Mouse (Mus musculus) hindbrain, embryonic 12.5 days (tissue): Measurements from ENCODE around the gene Tbc1d17. TPM values are rescaled to one million over a fixed set of nuclear protein-coding genes. Genes with fewer than 3 reads are reported as not detected.
A peak's percentile ranks its signal among the peaks of the same experiment; 100 is the strongest.

Source experiments
- ATAC-seq: fragments of 200-750 bp; cut with Nextera tagmentation; 2 replicates; pipeline ENCODE4 v1.8.0; 2017; ENCODE audit warnings: moderate TSS enrichment; ENCODE audit not compliant: low FRiP score
- H3K27ac ChIP-seq: fragments of 300-500 bp; sonication (generic); 2 replicates; pipeline ENCODE4 v1.5.1; 2016; ENCODE audit warnings: mild to moderate bottlenecking
- H3K27me3 ChIP-seq: fragments of 300-500 bp; sonication (generic); 2 replicates; pipeline ENCODE4 v1.6.1; 2016; ENCODE audit warnings: mild to moderate bottlenecking
- H3K36me3 ChIP-seq: fragments of 300-500 bp; sonication (generic); 2 replicates; pipeline ENCODE4 v1.6.1; 2016; ENCODE audit warnings: mild to moderate bottlenecking
- H3K4me1 ChIP-seq: fragments of 300-500 bp; sonication (generic); 2 replicates; pipeline ENCODE4 v1.6.1; 2016
- H3K4me2 ChIP-seq: fragments of 300-500 bp; sonication (generic); replicated peaks from 2 replicates; pipeline ENCODE4 v1.6.1; 2016; ENCODE audit warnings: mild to moderate bottlenecking
- H3K4me3 ChIP-seq: fragments of 300-500 bp; sonication (generic); 2 replicates; pipeline ENCODE4 v1.5.1; 2016; ENCODE audit warnings: mild to moderate bottlenecking
- H3K9ac ChIP-seq: fragments of 300-500 bp; sonication (generic); 2 replicates; pipeline ENCODE4 v1.6.1; 2016; ENCODE audit warnings: mild to moderate bottlenecking, moderate library complexity
- H3K9me3 ChIP-seq: fragments of 300-500 bp; sonication (generic); replicated peaks from 2 replicates; pipeline ENCODE4 v1.6.1; 2016; ENCODE audit warnings: mild to moderate bottlenecking
- WGBS: fragments of 180-500 bp; shearing (Covaris S2); methylation state at CpG from one replicate; pipeline ENCODE4 v1.1.7; 2016; 5-methylcytosine and 5-hydroxymethylcytosine counted together
- polyA plus RNA-seq: library from polyadenylated mRNA; unstranded; fragments of >200 nt; fragmentation: Nextera tagmentation; extraction: Ambion mirVana; gene quantifications from 2 replicates; pipeline ENCODE4 v1.2.1, GENCODE M21; 2016

Gene Tbc1d17
- 103 and 110 TPM in 2 replicates for polyA plus RNA-seq

DNA sequence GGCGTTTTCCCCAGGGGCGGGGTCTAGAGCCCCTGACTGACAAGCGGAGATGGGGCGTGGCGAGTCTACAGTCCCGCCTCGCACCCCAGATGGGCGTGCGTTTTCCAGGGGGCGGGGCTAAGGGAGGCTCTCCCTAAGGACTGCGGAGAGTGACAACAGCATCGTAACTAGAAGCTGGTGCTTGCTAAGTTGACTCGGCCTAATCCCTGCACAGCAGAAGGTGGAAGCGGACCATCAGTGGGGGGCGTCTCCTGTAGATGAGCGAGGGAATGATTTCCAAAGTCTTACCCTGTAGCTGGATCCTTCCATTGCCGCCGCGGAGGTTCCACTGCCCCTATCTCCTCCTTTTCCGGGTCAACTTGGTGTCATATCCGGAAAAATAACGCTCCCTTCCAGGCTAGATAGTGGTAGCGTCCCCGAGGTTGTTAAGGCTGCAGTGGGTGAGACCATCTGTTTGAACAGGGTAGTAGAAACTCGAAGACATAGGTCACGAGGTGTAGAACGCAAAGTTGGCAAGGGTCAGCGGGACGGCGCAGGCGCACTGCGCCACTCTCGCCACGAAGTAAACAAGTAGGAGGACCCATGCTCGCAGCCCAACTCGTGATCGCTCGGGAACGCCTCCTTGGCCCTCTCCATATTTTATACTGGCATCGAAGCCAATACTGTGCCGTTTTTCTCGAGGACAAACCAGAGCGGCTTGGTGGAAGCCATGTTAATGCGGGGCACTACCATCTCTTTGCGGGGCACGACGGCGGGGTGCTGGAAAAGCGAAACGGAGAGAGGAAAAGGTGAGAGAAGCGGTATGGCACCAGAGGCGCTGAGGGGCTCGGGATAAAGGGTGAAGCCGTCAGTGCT is at the start of gene Tbc1d17, which contains the start of gene Akt1s1:
Gene Tbc1d17 (minus strand): TSS at position 519 of the 855 bp plus-strand sequence.
Gene Akt1s1 (plus strand): TSS at position 431 of the 855 bp plus-strand sequence.
- H3K9ac ChIP-seq = peak within 1 kb of the TSS; percentile 76
- H3K27me3 ChIP-seq = no peaks in the 10 kb centered on the region
- no peaks in the 10 kb centered on the region for H3K9me3 ChIP-seq
- under 1% methylated on average over 54 of the region's 54 CpGs for WGBS
- peak within 1 kb of the TSS; percentile 70 for H3K4me3 ChIP-seq
- peak within 1 kb of the TSS; percentile 78 for H3K4me2 ChIP-seq
- H3K36me3 ChIP-seq = peaks cover 35% of the 10 kb centered on the region
- ATAC-seq = peak; percentile 81
- H3K4me1 ChIP-seq = peaks cover 33% of the 10 kb centered on the region
- H3K27ac ChIP-seq = peak within 1 kb of the TSS; percentile 97

DNA sequence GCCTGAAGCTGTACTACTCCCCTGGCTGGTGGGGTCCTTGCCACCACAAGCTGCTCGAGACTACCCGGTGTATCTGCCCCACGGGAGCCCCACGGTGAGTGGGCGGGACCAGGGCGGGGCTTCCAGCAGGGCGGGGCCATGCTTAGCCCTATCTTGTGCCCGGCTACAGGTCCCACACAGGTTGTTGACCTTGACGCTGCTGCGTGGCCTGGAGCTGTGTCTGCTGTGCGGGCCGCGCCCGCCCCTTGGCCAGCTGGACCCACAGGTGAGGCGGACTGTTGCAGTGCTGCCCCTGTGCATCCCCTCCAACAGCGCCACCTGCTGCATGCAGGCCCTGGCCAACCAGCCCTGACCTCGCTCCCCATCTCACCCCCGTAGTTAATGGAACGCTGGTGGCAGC is 49.7 kb upstream of the Tbc1d17 start:
- Histone ChIP-seq H3K9ac (no peak overlapping the region), H3K27me3 (0 out of 2 replicates have a peak, but pooled peaks cover 3% of the 10 kb centered on the region), H3K27ac (peak overlapping the region; percentile 7; the same call in 1 of the 2 replicates), H3K36me3 (peaks cover 48% of the 10 kb centered on the region), H3K4me1 (peaks cover 49% of the 10 kb centered on the region), H3K4me2 (no peak overlapping the region; the same call in 1 of the 2 replicates), H3K4me3 (0 out of 2 replicates have a peak overlapping the region, but pooled peaks have one; percentile 6), H3K9me3 (no peaks in the 10 kb centered on the region)
- no peak for ATAC-seq
- 30% methylated on average over 19 of the region's 19 CpGs for WGBS

DNA sequence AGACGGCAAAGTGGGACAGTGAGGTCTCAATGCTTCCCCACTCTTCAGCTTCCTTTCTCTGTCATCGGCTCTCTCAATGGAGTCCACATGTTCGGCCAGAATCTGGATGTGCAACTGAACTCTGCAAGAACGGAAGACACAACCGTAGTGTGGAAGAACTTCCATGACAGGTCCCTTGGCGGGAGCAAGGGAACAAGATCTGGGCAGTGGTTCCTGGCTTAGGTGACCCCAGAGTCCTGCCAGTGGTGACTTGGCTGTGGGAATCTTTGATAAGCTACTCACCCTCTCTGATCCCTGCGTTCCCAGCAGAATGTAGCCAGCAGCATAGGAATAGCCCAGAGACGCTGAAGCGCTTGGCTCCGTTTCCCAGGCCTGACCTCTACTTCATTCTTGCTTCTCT is 47.6 kb upstream of the Tbc1d17 start:
- peak overlapping the region; percentile 68 for H3K4me2 ChIP-seq
- H3K9ac ChIP-seq = peak overlapping the region; percentile 60
- peak overlapping the region; percentile 87 for H3K27ac ChIP-seq
- no peaks in the 10 kb centered on the region for H3K9me3 ChIP-seq
- H3K4me1 ChIP-seq = peaks cover 52% of the 10 kb centered on the region
- no peak for ATAC-seq
- WGBS = 32% methylated on average over 10 of the region's 10 CpGs
- 0 out of 2 replicates have a peak, but pooled peaks cover 3% of the 10 kb centered on the region for H3K27me3 ChIP-seq
- peak overlapping the region; percentile 44 for H3K4me3 ChIP-seq
- peaks cover 27% of the 10 kb centered on the region for H3K36me3 ChIP-seq

- H3K27me3 ChIP-seq = 0 out of 2 replicates have a peak, but pooled peaks cover 3% of the 10 kb centered on the region
- H3K4me3 ChIP-seq = peak within 1 kb of the TSS; percentile 44
- peaks cover 53% of the 10 kb centered on the region for H3K4me1 ChIP-seq
- H3K36me3 ChIP-seq = peaks cover 24% of the 10 kb centered on the region
- H3K9me3 ChIP-seq = no peaks in the 10 kb centered on the region
- under 1% methylated on average over 34 of the region's 34 CpGs for WGBS
- ATAC-seq = peak; percentile 80
- peak within 1 kb of the TSS; percentile 87 for H3K27ac ChIP-seq
- peak within 1 kb of the TSS; percentile 68 for H3K4me2 ChIP-seq
- peak within 1 kb of the TSS; percentile 60 for H3K9ac ChIP-seq
Observed at GRCm38 (mm10) chr7:44895593-44896434, 46.9 kb upstream of the Tbc1d17 start, which contains the start of gene Fuz. TSS of gene Fuz (plus strand) at chr7:44896079.

DNA sequence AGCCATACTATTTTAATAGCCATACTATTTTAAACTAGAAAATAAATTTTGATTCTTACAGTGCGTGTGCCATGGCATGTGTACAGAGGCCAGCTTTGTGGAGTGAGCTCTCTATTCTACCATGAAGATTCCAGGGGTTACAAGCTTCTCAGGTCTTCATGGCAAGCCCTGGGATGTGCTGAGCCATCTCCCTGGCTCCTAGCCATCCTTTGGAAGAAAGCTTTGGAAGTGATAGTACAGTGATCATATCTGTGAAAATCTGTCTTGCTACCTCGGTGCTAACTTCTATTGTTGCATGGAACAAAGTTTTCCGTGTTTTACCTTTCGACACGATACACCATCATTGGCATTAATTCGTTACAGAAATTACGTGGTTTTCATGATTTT is 46.3 kb upstream of the Tbc1d17 start:
- Histone ChIP-seq H3K9me3 (no peaks in the 10 kb centered on the region), H3K27me3 (0 out of 2 replicates have a peak, but pooled peaks cover 3% of the 10 kb centered on the region), H3K27ac (peak overlapping the region; percentile 87), H3K36me3 (peaks cover 21% of the 10 kb centered on the region), H3K9ac (no peak overlapping the region), H3K4me1 (peaks cover 57% of the 10 kb centered on the region), H3K4me3 (peak overlapping the region; percentile 44), H3K4me2 (peak overlapping the region; percentile 68)
- 29% methylated on average over 7 of the region's 7 CpGs for WGBS
- ATAC-seq = no peak

DNA sequence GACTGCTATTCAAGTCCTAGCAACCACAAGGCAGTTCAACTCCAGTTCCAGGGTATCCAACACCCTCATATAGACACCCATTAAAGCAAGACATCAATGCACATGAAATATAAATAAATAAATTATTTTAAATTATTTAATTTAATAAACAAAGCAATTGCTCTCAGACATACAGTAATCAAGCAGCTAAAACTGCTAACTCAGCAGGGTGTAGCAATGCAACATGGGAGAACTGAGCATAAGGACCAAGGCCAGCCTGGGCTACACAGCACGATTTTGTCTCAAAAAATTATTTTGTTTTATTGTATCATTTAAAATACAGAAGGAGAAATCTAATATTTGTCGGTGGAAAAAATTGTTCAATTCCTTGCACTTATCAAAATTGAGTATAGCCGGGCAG is 45.3 kb upstream of the Tbc1d17 start:
- 0 out of 2 replicates have a peak, but pooled peaks cover 3% of the 10 kb centered on the region for H3K27me3 ChIP-seq
- peak overlapping the region; percentile 87; the same call in 1 of the 2 replicates for H3K27ac ChIP-seq
- H3K36me3 ChIP-seq = peaks cover 13% of the 10 kb centered on the region
- no peak overlapping the region for H3K9ac ChIP-seq
- peaks cover 60% of the 10 kb centered on the region for H3K4me1 ChIP-seq
- 92% methylated on average over 3 of the region's 3 CpGs for WGBS
- H3K4me2 ChIP-seq = no peak overlapping the region
- H3K4me3 ChIP-seq = no peak overlapping the region
- ATAC-seq = no peak
- H3K9me3 ChIP-seq = no peaks in the 10 kb centered on the region

DNA sequence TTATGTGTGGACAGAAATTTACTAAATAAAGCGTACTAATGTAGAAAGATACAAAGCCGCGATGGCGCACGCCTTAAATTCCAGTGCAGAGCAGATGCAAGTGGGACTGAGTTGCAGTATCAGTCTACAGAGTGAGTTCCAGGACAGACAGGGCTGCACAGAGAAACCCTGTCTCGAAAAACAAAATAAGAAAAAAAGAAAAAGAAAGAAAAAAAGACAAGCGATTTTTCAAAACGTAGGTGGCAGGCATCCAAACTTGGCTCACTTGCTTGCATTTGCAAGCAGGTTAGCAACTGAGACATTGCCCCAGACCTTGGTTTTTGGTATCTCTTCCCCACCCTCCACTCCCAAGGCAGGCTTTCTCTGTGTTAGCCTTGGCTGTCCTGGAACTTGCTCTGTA is 44.3 kb upstream of the Tbc1d17 start:
- H3K36me3 ChIP-seq = peaks cover 15% of the 10 kb centered on the region
- 0 out of 2 replicates have a peak overlapping the region, but pooled peaks have one; percentile 36 for H3K9ac ChIP-seq
- peaks cover 53% of the 10 kb centered on the region for H3K4me1 ChIP-seq
- no peaks in the 10 kb centered on the region for H3K9me3 ChIP-seq
- H3K4me3 ChIP-seq = peak overlapping the region; percentile 7; the same call in 1 of the 2 replicates
- ATAC-seq = no peak
- 15% methylated on average over 8 of the region's 8 CpGs for WGBS
- peak overlapping the region; percentile 84 for H3K27ac ChIP-seq
- no peaks in the 10 kb centered on the region for H3K27me3 ChIP-seq
- H3K4me2 ChIP-seq = peak overlapping the region; percentile 91

GRCm38 (mm10) chr7:44892276-44892921 is 43.5 kb upstream of the Tbc1d17 start, which contains the start of gene Med25:
TSS of gene Med25 (minus strand) at chr7:44892712.
- H3K27me3 ChIP-seq = no peaks in the 10 kb centered on the region
- H3K4me2 ChIP-seq = peak within 1 kb of the TSS; percentile 91
- H3K4me1 ChIP-seq = peaks cover 48% of the 10 kb centered on the region
- H3K4me3 ChIP-seq = peak within 1 kb of the TSS; percentile 87
- H3K9me3 ChIP-seq = no peaks in the 10 kb centered on the region
- peak within 1 kb of the TSS; percentile 90 for H3K9ac ChIP-seq
- peak; percentile 77 for ATAC-seq
- WGBS = under 1% methylated on average over 56 of the region's 56 CpGs
- H3K36me3 ChIP-seq = peaks cover 16% of the 10 kb centered on the region
- peak within 1 kb of the TSS; percentile 93 for H3K27ac ChIP-seq

DNA sequence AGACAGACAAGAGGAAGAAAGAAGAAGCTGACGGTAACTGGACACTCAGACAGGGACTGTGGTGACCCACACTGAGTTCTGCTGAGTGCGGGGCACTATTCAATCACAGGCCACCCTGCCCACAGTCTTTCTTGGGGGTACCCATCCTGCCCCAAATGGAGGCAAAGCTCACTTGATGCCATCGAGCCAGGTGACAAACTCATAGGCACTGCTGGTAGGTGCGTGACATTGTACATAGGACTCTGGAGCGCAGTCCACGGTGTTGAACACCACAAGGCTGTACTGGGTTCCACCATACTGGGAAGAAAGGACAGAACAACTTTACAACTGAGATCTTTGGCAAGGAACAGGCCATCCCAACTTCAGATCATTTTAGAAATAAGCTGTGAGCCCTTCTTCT is 42.7 kb upstream of the Tbc1d17 start:
- peak overlapping the region; percentile 87 for H3K4me3 ChIP-seq
- peaks cover 16% of the 10 kb centered on the region for H3K36me3 ChIP-seq
- peak overlapping the region; percentile 91 for H3K4me2 ChIP-seq
- no peaks in the 10 kb centered on the region for H3K9me3 ChIP-seq
- peak overlapping the region; percentile 93 for H3K27ac ChIP-seq
- WGBS = 15% methylated on average over 6 of the region's 6 CpGs
- H3K4me1 ChIP-seq = peaks cover 40% of the 10 kb centered on the region
- no peak for ATAC-seq
- H3K27me3 ChIP-seq = no peaks in the 10 kb centered on the region
- H3K9ac ChIP-seq = peak overlapping the region; percentile 90

DNA sequence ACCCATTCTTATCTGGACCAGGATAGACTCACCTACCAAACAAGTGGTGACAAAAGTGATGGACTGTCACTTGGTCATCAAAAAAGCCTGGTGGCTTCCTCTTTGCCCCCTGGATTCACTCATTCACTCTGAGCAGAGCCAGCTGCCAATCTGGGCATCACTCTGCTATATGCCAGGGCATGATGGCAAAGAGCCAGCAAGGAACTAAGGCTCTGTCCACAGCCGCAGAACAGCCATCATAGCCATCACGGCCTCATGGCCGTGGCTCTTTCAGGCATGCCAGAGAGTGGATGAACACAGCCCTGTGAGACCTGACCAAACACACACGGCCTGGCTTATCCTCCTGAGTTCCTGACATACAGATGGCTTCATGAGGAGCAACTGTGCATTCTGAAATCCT is 41.9 kb upstream of the Tbc1d17 start:
- Histone ChIP-seq H3K4me2 (peak overlapping the region; percentile 91), H3K9me3 (no peaks in the 10 kb centered on the region), H3K27me3 (no peaks in the 10 kb centered on the region), H3K27ac (no peak overlapping the region), H3K4me3 (peak overlapping the region; percentile 87), H3K36me3 (peaks cover 22% of the 10 kb centered on the region), H3K9ac (peak overlapping the region; percentile 90), H3K4me1 (peaks cover 36% of the 10 kb centered on the region)
- WGBS = 82% methylated on average over 4 of the region's 4 CpGs
- ATAC-seq = no peak

DNA sequence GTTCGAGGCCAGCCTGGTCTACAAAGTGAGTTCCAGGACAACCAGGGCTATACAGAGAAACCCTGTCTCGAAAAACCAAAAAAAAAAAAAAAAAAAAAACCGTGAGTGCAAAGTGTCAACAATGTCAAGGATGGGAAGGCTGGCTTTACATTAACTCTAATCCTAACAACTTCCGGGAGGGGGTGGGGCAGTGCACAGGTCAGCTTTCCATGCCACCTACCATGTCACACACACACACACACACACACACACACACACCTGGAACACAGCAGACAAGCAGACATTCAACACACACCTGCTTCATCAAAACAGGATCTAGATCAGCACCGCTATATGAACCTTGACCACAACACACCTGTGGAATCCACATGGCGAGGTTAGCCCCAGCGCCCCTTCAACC is 41.3 kb upstream of the Tbc1d17 start:
- no peak for ATAC-seq
- 94% methylated on average over 6 of the region's 7 CpGs for WGBS
- Histone ChIP-seq H3K4me3 (peak overlapping the region; percentile 87), H3K4me1 (peaks cover 35% of the 10 kb centered on the region), H3K36me3 (peaks cover 27% of the 10 kb centered on the region), H3K9me3 (no peaks in the 10 kb centered on the region), H3K4me2 (peak overlapping the region; percentile 91), H3K27me3 (no peaks in the 10 kb centered on the region), H3K9ac (peak overlapping the region; percentile 90; the same call in 1 of the 2 replicates), H3K27ac (no peak overlapping the region)
